Mouse (Mus musculus): ENCODE results near the gene Man1c1. TPM values are rescaled to one million over a fixed set of nuclear protein-coding genes. Genes with fewer than 3 reads are reported as not detected.

The Man1c1 gene
- polyA plus RNA-seq, 1 experiment from 2014 or later: 4.7 TPM

- Histone ChIP-seq H3K4me1 (peaks cover 28% of the 10 kb centered on the region), H3K27me3 (replicated peaks) (no peaks in the 10 kb centered on the region), H3K27ac (replicated peaks) (no peak overlapping the region), H3K4me2 (no peak overlapping the region), H3K9ac (replicated peaks) (no peak overlapping the region), H3K36me3 (no peaks in the 10 kb centered on the region), H3K9me3 (replicated peaks) (no peaks in the 10 kb centered on the region), H3K4me3 (replicated peaks) (no peak overlapping the region)
- WGBS: 97% methylated on average over 4 of the region's 4 CpGs
- ATAC-seq (ENCODE audit: low FRiP score): no peak
Measured at GRCm38 (mm10) chr4:134740186-134740585, 36.1 kb upstream of the Man1c1 start.

DNA sequence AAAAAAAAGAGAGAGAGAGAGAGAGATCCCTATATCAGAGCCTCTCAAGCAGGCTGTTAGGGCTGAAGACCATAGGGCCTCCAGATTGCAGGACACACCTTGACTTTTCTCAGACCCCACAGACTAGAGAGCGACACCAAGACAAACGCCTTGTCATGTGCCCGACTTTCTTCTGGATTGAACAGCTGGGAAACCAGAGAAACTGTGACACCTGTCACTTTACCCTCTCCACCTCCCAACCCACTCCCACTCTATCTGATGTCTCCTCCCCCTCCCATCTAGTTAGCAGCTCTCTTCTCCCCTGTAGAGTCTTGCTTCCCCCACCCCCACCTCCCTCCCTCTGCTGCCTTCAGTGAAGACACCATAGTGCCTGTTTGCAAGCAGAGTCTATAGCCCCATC, 35.4 kb upstream of the Man1c1 start:
- H3K27ac ChIP-seq (replicated peaks): no peak overlapping the region
- H3K4me1 ChIP-seq: peaks cover 32% of the 10 kb centered on the region
- 80% methylated on average over 3 of the region's 3 CpGs for WGBS
- H3K9ac ChIP-seq (replicated peaks): no peak overlapping the region
- no peak for ATAC-seq (ENCODE audit: low FRiP score)
- no peaks in the 10 kb centered on the region for H3K9me3 ChIP-seq (replicated peaks)
- H3K27me3 ChIP-seq (replicated peaks): no peaks in the 10 kb centered on the region
- H3K4me3 ChIP-seq (replicated peaks): no peak overlapping the region
- no peaks in the 10 kb centered on the region for H3K36me3 ChIP-seq
- no peak overlapping the region for H3K4me2 ChIP-seq

DNA sequence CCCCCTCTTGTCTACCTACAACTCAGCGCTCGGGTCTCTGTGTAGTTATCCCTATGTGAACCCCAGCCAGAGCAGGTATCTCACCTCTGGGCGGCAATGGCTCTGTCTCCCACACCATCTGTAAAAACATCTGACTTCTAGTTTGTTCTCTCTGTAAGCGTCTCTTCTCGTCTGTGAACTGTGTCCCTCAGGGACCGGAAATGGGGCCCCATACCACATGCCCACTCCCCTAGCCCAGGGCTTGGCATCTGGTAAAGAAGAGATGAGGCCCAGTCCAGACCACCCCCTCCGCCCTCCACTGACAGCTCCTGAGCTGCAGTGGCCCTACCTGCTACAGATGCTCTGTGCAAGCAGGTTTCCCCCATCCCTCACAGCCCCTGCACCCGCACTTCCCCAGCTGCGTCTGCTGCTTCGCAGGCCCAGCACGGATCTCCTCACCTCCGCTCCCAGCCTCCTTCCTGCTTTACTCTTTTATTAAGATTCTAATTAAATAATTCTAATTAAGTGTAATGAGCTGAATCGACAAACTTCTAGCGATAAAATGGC, 33.3 kb upstream of the Man1c1 start:
- Histone ChIP-seq H3K4me2 (no peak overlapping the region), H3K9me3 (replicated peaks) (no peaks in the 10 kb centered on the region), H3K9ac (replicated peaks) (no peak overlapping the region), H3K27me3 (replicated peaks) (no peaks in the 10 kb centered on the region), H3K4me1 (peaks cover 41% of the 10 kb centered on the region), H3K4me3 (replicated peaks) (no peak overlapping the region), H3K36me3 (no peaks in the 10 kb centered on the region), H3K27ac (replicated peaks) (0 out of 2 replicates have a peak overlapping the region, but pooled peaks have one; percentile 41)
- 46% methylated on average over 14 of the region's 14 CpGs for WGBS
- peak; percentile 62 for ATAC-seq (ENCODE audit: low FRiP score)

GRCm38 (mm10) chr4:134736147-134736546, 32.1 kb upstream of the Man1c1 start:
- H3K4me3 ChIP-seq (replicated peaks): no peak overlapping the region
- H3K36me3 ChIP-seq: no peaks in the 10 kb centered on the region
- H3K9ac ChIP-seq (replicated peaks): no peak overlapping the region
- ATAC-seq (ENCODE audit: low FRiP score): no peak
- no peak overlapping the region for H3K4me2 ChIP-seq
- no peaks in the 10 kb centered on the region for H3K9me3 ChIP-seq (replicated peaks)
- H3K4me1 ChIP-seq: peaks cover 41% of the 10 kb centered on the region
- no peaks in the 10 kb centered on the region for H3K27me3 ChIP-seq (replicated peaks)
- H3K27ac ChIP-seq (replicated peaks): peak overlapping the region; percentile 34; the same call in 1 of the 2 replicates
- 22% methylated on average over 7 of the region's 7 CpGs for WGBS

DNA sequence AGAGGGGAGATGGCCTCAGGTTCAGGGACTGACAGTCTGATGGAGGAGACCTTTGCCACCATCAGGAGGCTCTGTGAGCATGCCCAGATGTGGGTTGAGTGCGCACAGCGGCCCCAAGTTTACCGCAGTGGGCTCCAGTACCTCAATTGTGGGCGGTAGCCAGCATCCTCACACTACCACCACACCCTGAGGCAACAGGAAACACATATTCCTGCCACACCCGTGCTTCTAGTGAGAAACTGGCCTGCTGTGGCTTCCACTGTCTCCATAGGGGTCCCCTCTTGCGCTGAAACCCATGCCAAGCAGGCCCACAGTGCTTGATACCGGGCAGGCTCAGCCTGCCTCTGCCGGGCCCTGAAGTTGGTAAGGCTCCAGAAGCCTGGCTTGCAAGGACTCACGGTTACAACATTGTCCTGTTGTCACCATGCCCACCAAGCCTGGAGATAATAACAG, 30.6 kb upstream of the Man1c1 start:
- Histone ChIP-seq H3K27ac (replicated peaks) (no peak overlapping the region; the same call in 1 of the 2 replicates), H3K4me2 (no peak overlapping the region), H3K4me3 (replicated peaks) (no peak overlapping the region), H3K27me3 (replicated peaks) (no peaks in the 10 kb centered on the region), H3K36me3 (no peaks in the 10 kb centered on the region), H3K9me3 (replicated peaks) (no peaks in the 10 kb centered on the region), H3K9ac (replicated peaks) (no peak overlapping the region), H3K4me1 (peaks cover 48% of the 10 kb centered on the region)
- 53% methylated on average over 9 of the region's 9 CpGs for WGBS
- ATAC-seq (ENCODE audit: low FRiP score): no peak

GRCm38 (mm10) chr4:134734038-134734628, 30.0 kb upstream of the Man1c1 start:
- ATAC-seq (ENCODE audit: low FRiP score): no peak
- H3K9me3 ChIP-seq (replicated peaks): no peaks in the 10 kb centered on the region
- H3K4me1 ChIP-seq: peaks cover 48% of the 10 kb centered on the region
- no peak overlapping the region for H3K9ac ChIP-seq (replicated peaks)
- no peak overlapping the region for H3K4me3 ChIP-seq (replicated peaks)
- H3K27ac ChIP-seq (replicated peaks): no peak overlapping the region
- 14% methylated on average over 13 of the region's 13 CpGs for WGBS
- no peak overlapping the region for H3K4me2 ChIP-seq
- no peaks in the 10 kb centered on the region for H3K27me3 ChIP-seq (replicated peaks)
- H3K36me3 ChIP-seq: no peaks in the 10 kb centered on the region

- Histone ChIP-seq H3K36me3 (no peaks in the 10 kb centered on the region), H3K27me3 (replicated peaks) (no peaks in the 10 kb centered on the region), H3K4me2 (no peak overlapping the region), H3K4me1 (peaks cover 47% of the 10 kb centered on the region), H3K9me3 (replicated peaks) (no peaks in the 10 kb centered on the region), H3K4me3 (replicated peaks) (no peak overlapping the region), H3K9ac (replicated peaks) (no peak overlapping the region), H3K27ac (replicated peaks) (no peak overlapping the region)
- no peak for ATAC-seq (ENCODE audit: low FRiP score)
- WGBS: 60% methylated on average over 9 of the region's 9 CpGs
Measured at GRCm38 (mm10) chr4:134733371-134733770, 29.3 kb upstream of the Man1c1 start.

- ATAC-seq (ENCODE audit: low FRiP score): no peak
- 8% methylated on average over 8 of the region's 8 CpGs for WGBS
- Histone ChIP-seq H3K9me3 (replicated peaks) (no peaks in the 10 kb centered on the region), H3K4me1 (peaks cover 19% of the 10 kb centered on the region), H3K4me2 (no peak overlapping the region), H3K9ac (replicated peaks) (no peak overlapping the region), H3K36me3 (no peaks in the 10 kb centered on the region), H3K4me3 (replicated peaks) (no peak overlapping the region), H3K27me3 (replicated peaks) (no peaks in the 10 kb centered on the region), H3K27ac (replicated peaks) (no peak overlapping the region)
Measured at GRCm38 (mm10) chr4:134730106-134730505, 26.0 kb upstream of the Man1c1 start.

DNA sequence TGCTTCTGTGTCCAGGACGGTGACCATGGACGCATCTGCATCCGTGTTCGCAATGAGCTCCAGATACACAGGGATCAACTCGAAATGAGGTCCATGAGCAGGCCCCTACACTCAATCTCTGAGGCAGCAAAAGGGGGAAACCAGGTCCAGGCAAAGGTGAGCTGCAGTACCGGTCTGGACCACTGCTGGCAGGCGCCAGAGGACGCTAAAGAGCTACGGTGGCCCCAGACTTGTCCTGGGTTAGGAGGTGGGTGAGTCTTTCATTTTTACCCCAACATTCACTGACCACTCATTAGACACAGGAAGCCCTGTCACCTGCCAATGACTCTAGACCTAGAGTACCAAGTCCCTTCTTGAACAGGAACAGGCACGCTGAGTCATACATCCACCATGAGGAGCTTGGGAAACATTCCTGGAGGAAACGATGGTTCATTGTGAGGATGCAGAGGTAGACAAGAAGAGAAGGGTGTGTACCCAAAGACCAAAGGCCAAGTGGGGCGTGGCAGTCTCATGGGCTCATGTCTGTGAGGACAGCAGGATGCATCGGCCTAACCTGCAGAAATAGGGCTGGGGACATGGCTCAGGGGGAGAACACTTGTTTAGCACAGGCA, 21.8 kb upstream of the Man1c1 start:
- Histone ChIP-seq H3K9me3 (replicated peaks) (no peaks in the 10 kb centered on the region), H3K27me3 (replicated peaks) (no peaks in the 10 kb centered on the region), H3K36me3 (no peaks in the 10 kb centered on the region), H3K4me3 (replicated peaks) (no peak overlapping the region), H3K27ac (replicated peaks) (no peak overlapping the region), H3K9ac (replicated peaks) (no peak overlapping the region), H3K4me1 (peaks cover 7% of the 10 kb centered on the region), H3K4me2 (no peak overlapping the region)
- 75% methylated on average over 13 of the region's 13 CpGs for WGBS
- no peak for ATAC-seq (ENCODE audit: low FRiP score)

- WGBS: 41% methylated on average over 4 of the region's 4 CpGs
- no peaks in the 10 kb centered on the region for H3K36me3 ChIP-seq
Measured at GRCm38 (mm10) chr4:134724974-134725373, 20.9 kb upstream of the Man1c1 start.

DNA sequence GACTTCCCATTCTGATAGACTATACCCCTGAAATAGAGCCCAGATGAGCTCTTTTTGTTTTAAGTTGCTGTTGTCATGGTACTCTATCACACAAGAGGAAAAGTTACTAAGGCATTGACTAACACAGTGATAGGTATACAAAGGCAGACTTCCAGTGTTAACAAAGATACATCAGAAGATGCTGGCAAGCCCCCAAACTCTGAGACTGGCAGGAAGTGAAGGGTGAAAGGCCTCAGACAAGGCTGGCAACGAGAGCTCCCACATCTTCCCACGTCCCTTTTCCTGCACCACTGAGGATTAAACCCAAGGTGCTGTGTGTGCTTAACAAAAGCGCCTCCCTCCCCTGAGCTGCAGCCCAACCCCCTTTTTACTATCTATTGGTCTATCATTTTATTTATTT, 19.2 kb upstream of the Man1c1 start:
- WGBS: 66% methylated on average over 3 of the region's 3 CpGs
- Histone ChIP-seq H3K9me3 (replicated peaks) (no peaks in the 10 kb centered on the region), H3K27ac (replicated peaks) (no peak overlapping the region), H3K4me1 (peaks cover 8% of the 10 kb centered on the region; the same call in 1 of the 2 replicates), H3K36me3 (no peaks in the 10 kb centered on the region), H3K27me3 (replicated peaks) (no peaks in the 10 kb centered on the region), H3K9ac (replicated peaks) (no peak overlapping the region), H3K4me2 (no peak overlapping the region), H3K4me3 (replicated peaks) (no peak overlapping the region)
- ATAC-seq (ENCODE audit: low FRiP score): no peak

More at GRCm38 (mm10) chr4:134724974-134725373, 20.9 kb upstream of the Man1c1 start:
- Histone ChIP-seq H3K4me2 (no peak overlapping the region), H3K4me3 (replicated peaks) (no peak overlapping the region), H3K9ac (replicated peaks) (no peak overlapping the region), H3K27me3 (replicated peaks) (no peaks in the 10 kb centered on the region), H3K4me1 (peaks cover under 1% of the 10 kb centered on the region), H3K9me3 (replicated peaks) (no peaks in the 10 kb centered on the region), H3K27ac (replicated peaks) (no peak overlapping the region)
- ATAC-seq (ENCODE audit: low FRiP score): no peak

- H3K9ac ChIP-seq (replicated peaks): no peak overlapping the region
- no peak overlapping the region for H3K27ac ChIP-seq (replicated peaks)
- no peaks in the 10 kb centered on the region; the same call in 1 of the 2 replicates for H3K27me3 ChIP-seq (replicated peaks)
- no peak for ATAC-seq (ENCODE audit: low FRiP score)
- 87% methylated on average over 6 of the region's 6 CpGs for WGBS
- H3K4me3 ChIP-seq (replicated peaks): no peak overlapping the region
- no peaks in the 10 kb centered on the region for H3K9me3 ChIP-seq (replicated peaks)
- H3K4me2 ChIP-seq: no peak overlapping the region
- no peaks in the 10 kb centered on the region for H3K36me3 ChIP-seq
- H3K4me1 ChIP-seq: peaks cover 16% of the 10 kb centered on the region; the same call in 1 of the 2 replicates
Measured at GRCm38 (mm10) chr4:134721076-134721475, 17.0 kb upstream of the Man1c1 start.

All from neural tube, embryonic 15.5 days (tissue).